Mouse (Mus musculus) lung, adult 2 months (tissue): ENCODE results near the gene Sh3pxd2a.

ENCODE experiments used
- CTCF ChIP-seq: fragments of 200-500 bp; IDR thresholded peaks from 2 replicates; pipeline ENCODE4 v1.5.1; 2011; ENCODE audit warnings: mild to moderate bottlenecking, low read length, control low read depth; ENCODE audit not compliant: insufficient read depth
- POLR2A ChIP-seq: fragments of 200-500 bp; IDR thresholded peaks from 2 replicates; pipeline ENCODE4 v1.6.1; 2011; ENCODE audit warnings: low read depth, mild to moderate bottlenecking, control low read depth, low read length, borderline replicate concordance; ENCODE audit errors: extremely low read depth

GRCm38 (mm10) chr19:47225791-47226190 is 238.4 kb downstream of the Sh3pxd2a start:
- TF ChIP-seq CTCF (no peak), POLR2A (no peak)
